ENCODE assay signal across 26 mouse cellular contexts in genomic region chr9:45440083-45440784, GRCm38 (mm10). TPM values are rescaled to one million over a fixed set of nuclear protein-coding genes. Genes with fewer than 3 reads are reported as not detected.
DNase-seq lines count a peak whose midpoint lies in the region; ATAC-seq lines count a peak whose summit lies in the region.
"Had no signal": no experiment of that assay in that cellular context is flagged by ENCODE, and none has a peak within 500 bp of the region (broad histone marks: within the 10 kb centered on the region; RNA-seq: fewer than 3 reads in every experiment).

No protein-coding gene starts in this region.

- ATAC-seq in hindbrain, embryonic 13.5 days (ENCODE audit: low FRiP score), result no peak
- no peak for ATAC-seq in hindbrain, embryonic 14.5 days (ENCODE audit: low FRiP score)
- peak; percentile 64 for ATAC-seq in megakaryocyte progenitor cell, adult 5-6 weeks (replicated peaks; ENCODE audit: poor library complexity)
- ATAC-seq: activated CD4-positive, CD25-positive, alpha-beta regulatory T cell, adult 4 months; forebrain, embryonic 16.5 days; inflammation-experienced regulatory T-cells, adult 6 months; Patski had no signal

- H3K9ac ChIP-seq in hindbrain, embryonic 13.5 days, result no peak overlapping the region
- no peak overlapping the region for H3K9ac ChIP-seq in hindbrain, embryonic 14.5 days
- H3K9ac ChIP-seq: heart, embryonic 15.5 days; hindbrain, embryonic 15.5 days had no signal

- 0 out of 2 replicates have a peak overlapping the region, but pooled peaks have one; percentile 30 for H3K27ac ChIP-seq in hindbrain, embryonic 13.5 days
- no peak overlapping the region for H3K27ac ChIP-seq in hindbrain, embryonic 14.5 days
- H3K27ac ChIP-seq: embryonic facial prominence, embryonic 10.5 days; gastrocnemius, adult 2 months; heart, adult 2 months; heart, embryonic 15.5 days; hindbrain, embryonic 15.5 days had no signal

- peaks cover 51% of the 10 kb centered on the region for H3K4me1 ChIP-seq in hindbrain, embryonic 13.5 days (replicated peaks)
- H3K4me1 ChIP-seq in hindbrain, embryonic 14.5 days (replicated peaks; ENCODE audit: control insufficient read depth, insufficient read depth, low read length), result peaks cover 26% of the 10 kb centered on the region
- H3K4me1 ChIP-seq: heart, embryonic 15.5 days had no signal

- H3K27me3 ChIP-seq in hindbrain, embryonic 13.5 days, result no peaks in the 10 kb centered on the region
- no peaks in the 10 kb centered on the region for H3K27me3 ChIP-seq in hindbrain, embryonic 14.5 days (ENCODE audit: control insufficient read depth, insufficient read depth, low read length)
- H3K27me3 ChIP-seq: hindbrain, embryonic 15.5 days had no signal

- H3K36me3 ChIP-seq in hindbrain, embryonic 13.5 days, result no peaks in the 10 kb centered on the region
- no peaks in the 10 kb centered on the region for H3K36me3 ChIP-seq in hindbrain, embryonic 14.5 days (replicated peaks; ENCODE audit: control insufficient read depth, insufficient read depth)
- H3K36me3 ChIP-seq: embryonic facial prominence, embryonic 10.5 days; heart, embryonic 15.5 days; hindbrain, embryonic 15.5 days had no signal

- no peak overlapping the region for H3K4me3 ChIP-seq in hindbrain, embryonic 13.5 days
- no peak overlapping the region for H3K4me3 ChIP-seq in hindbrain, embryonic 14.5 days (replicated peaks; ENCODE audit: low read length)
- H3K4me3 ChIP-seq: embryonic facial prominence, embryonic 10.5 days; erythroblast, embryonic 14.5 days; gastrocnemius, adult 2 months; heart, adult 2 months; heart, embryonic 15.5 days; hindbrain, embryonic 15.5 days had no signal

- no peak for DNase-seq in hindbrain, embryonic 14.5 days (ENCODE audit: low spot score)
- peak; percentile 15 for DNase-seq in 416B (ENCODE audit: low read depth)
- peak; percentile 67 for DNase-seq in gonadal fat pad, adult 2 months (ENCODE audit: low read depth)
- no peak for DNase-seq in cerebellum, postnatal 14 days
- no peak for DNase-seq in frontal cortex, postnatal 14 days (ENCODE audit: low spot score in 2 of 2)
- DNase-seq: adrenal gland, postnatal 14 days; cerebellum, adult 11-12 months; cerebellum, adult 9-10 months; cerebellum, postnatal 36 days; gastrocnemius, adult 2 months; gastrocnemius, postnatal 25 days; heart, adult 2 months; heart, postnatal 14 days had no signal

- H3K9me3 ChIP-seq in hindbrain, embryonic 13.5 days, result no peaks in the 10 kb centered on the region
- no peaks in the 10 kb centered on the region for H3K9me3 ChIP-seq in hindbrain, embryonic 14.5 days (ENCODE audit: control insufficient read depth, low read length)
- H3K9me3 ChIP-seq: embryonic facial prominence, embryonic 10.5 days; heart, embryonic 15.5 days; hindbrain, embryonic 15.5 days had no signal

- 80% methylated on average over 16 of the region's 16 CpGs for whole genome bisulfite sequencing in hindbrain, embryonic 13.5 days
- WGBS in hindbrain, embryonic 14.5 days, result 83% methylated on average over 16 of the region's 16 CpGs

- H3K4me2 ChIP-seq in hindbrain, embryonic 13.5 days, result no peak overlapping the region
- H3K4me2 ChIP-seq in hindbrain, embryonic 14.5 days (replicated peaks), result no peak overlapping the region
- H3K4me2 ChIP-seq: heart, embryonic 11.5 days; heart, embryonic 15.5 days; hindbrain, embryonic 15.5 days had no signal

RNA-seq across cellular contexts. Expression of gene Dscaml1, which starts 13.8 kb away (rescaled TPM):
- polyA plus RNA-seq in hindbrain, embryonic 13.5 days (2015; fragmentation: Nextera tagmentation; extraction: Ambion mirVana), result 11.1 and 11.2 TPM in 2 replicates
- polyA plus RNA-seq in hindbrain, embryonic 14.5 days (2014; fragmentation: Nextera tagmentation; extraction: Ambion mirVana), result 13.2 and 15.1 TPM in 2 replicates
- polyA plus RNA-seq in gonadal fat pad, adult 2 months (2012; rRNA removed), result 1.2 and 1.4 TPM in 2 replicates
- not detected in 2 replicates for total RNA-seq in megakaryocyte progenitor cell, adult 5-6 weeks (2015)
- total RNA-seq in megakaryocyte progenitor cell, adult 5-6 weeks (2017), result not detected in 2 replicates
- total RNA-seq: CH12.LX; gastrocnemius, adult 2 months; gastrocnemius, postnatal 25 days; heart, adult 2 months; heart, postnatal 14 days; hematopoietic stem cell, adult 5-6 weeks had no signal
- polyA plus RNA-seq: activated CD4-positive, CD25-positive, alpha-beta regulatory T cell, adult 4 months; erythroblast, embryonic 14.5 days; inflammation-experienced regulatory T-cells, adult 6 months had no signal

RNA-seq across cellular contexts. Expression of gene Fxyd2, which starts 40.8 kb away (rescaled TPM):
- 4.5 and 6.4 TPM in 2 replicates for polyA plus RNA-seq in hindbrain, embryonic 13.5 days (2015; fragmentation: Nextera tagmentation; extraction: Ambion mirVana)
- polyA plus RNA-seq in hindbrain, embryonic 14.5 days (2014; fragmentation: Nextera tagmentation; extraction: Ambion mirVana), result 8.8 and 12.7 TPM in 2 replicates
- 17.6 and 22.3 TPM in 2 replicates for polyA plus RNA-seq in gonadal fat pad, adult 2 months (2012; rRNA removed)
- total RNA-seq in megakaryocyte progenitor cell, adult 5-6 weeks (2015), result 0.78 and 0.79 TPM in 2 replicates
- 2.9 TPM in 1 of 2 replicates, not detected in the other for total RNA-seq in megakaryocyte progenitor cell, adult 5-6 weeks (2017)
- total RNA-seq: CH12.LX; hematopoietic stem cell, adult 5-6 weeks had no signal
- polyA plus RNA-seq: erythroblast, embryonic 14.5 days had no signal

Comparison
In these comparisons a context has a peak if more than half of its experiments do, and no peak if none do; other contexts are left out.
1. DNase-seq: peak in 416B (single experiment) and gonadal fat pad, adult 2 months (single experiment); none in hindbrain, embryonic 14.5 days (single experiment), cerebellum, postnatal 14 days (0 of 2) and frontal cortex, postnatal 14 days (0 of 2).